Mouse (Mus musculus) spleen, adult 2 months (tissue): Measurements from ENCODE around the gene Cyb561d1.

ENCODE experiments used
- CTCF ChIP-seq: fragments of 200-500 bp; IDR thresholded peaks from 2 replicates; pipeline ENCODE4 v1.5.1; 2011; ENCODE audit warnings: mild to moderate bottlenecking, inconsistent platforms; ENCODE audit not compliant: insufficient read depth, insufficient read length, insufficient replicate concordance; ENCODE audit errors: extremely low read depth
- POLR2A ChIP-seq: fragments of 200-500 bp; IDR thresholded peaks from 2 replicates; pipeline ENCODE4 v1.6.1; 2011; ENCODE audit warnings: low read depth, low read length, inconsistent platforms

GRCm38 (mm10) chr3:108193686-108194085 is 7.3 kb downstream of the Cyb561d1 start:
- TF ChIP-seq CTCF (no peak), POLR2A (no peak)
